Mouse (Mus musculus): Measurements from ENCODE around the gene Sppl2b.

DNA sequence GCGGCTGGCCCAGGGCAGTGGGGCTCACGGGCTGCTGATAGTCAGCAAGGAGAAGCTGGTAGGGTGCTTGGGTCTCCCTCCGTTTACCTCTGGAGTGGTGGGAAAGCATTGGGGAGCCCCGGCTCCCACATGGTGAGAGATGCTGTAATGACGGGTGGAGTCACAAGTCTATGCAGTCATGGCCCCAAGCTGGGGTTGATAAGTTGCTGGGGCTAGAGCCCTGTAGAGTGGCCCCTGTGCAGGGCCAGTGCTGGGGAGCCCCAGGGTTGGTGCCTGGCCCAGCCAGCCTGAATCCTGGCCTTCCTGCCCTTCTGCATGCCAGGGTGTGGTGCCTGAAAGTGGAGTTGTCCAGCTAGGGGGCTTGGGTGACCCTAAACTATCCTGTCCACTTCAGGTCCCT lies 7.2 kb downstream of the Sppl2b start:
- TF ChIP-seq POLR2A (IDR thresholded peaks at IDR 0.05; ENCODE audit: extremely low read depth, insufficient read depth, low read length) (no peak), CTCF (IDR thresholded peaks at IDR 0.05; ENCODE audit: low read depth, low read length) (no peak)
